Mouse (Mus musculus) Patski (cell line): ENCODE results near the gene Clasp1. TPM values are rescaled to one million over a fixed set of nuclear protein-coding genes. Genes with fewer than 3 reads are reported as not detected.

Experiments used
- ATAC-seq: fragments of 100-300 bp; one replicate; pipeline ENCODE4 v1.8.0; 2021
- CTCF ChIA-PET: fragments of 350-600 bp; sonication (Branson Sonifier 250); formaldehyde crosslinking; loops from one replicate; lab custom pipeline; 2022; ENCODE audit warnings: inconsistent platforms; lab: Charles Lee
- POLR2A ChIA-PET: fragments of 350-600 bp; sonication (Branson Sonifier 250); formaldehyde crosslinking; loops from one replicate; lab custom pipeline; 2022; ENCODE audit warnings: antibody characterized with exemption, inconsistent platforms; lab: Charles Lee
- DNase-seq: peaks from one replicate; pipeline ENCODE4 v3.0.0-alpha.2; 2011; ENCODE audit warnings: low read depth, low spot score
- H3K27me3 ChIP-seq: fragments of 371-371 bp; one replicate; pipeline ENCODE4 v1.5.1; 2021
- CTCF ChIP-seq: fragments of 100-300 bp; IDR thresholded peaks from one replicate; pipeline ENCODE4 v1.5.1; 2021
- in situ Hi-C: fragments of 300-500 bp; cut with MboI; formaldehyde crosslinking; loops from 3 replicates; pipeline ENCODE4 v1.11.1; 2018; ENCODE audit warnings: low pct_unique_long_range_greater_than_20kb, mixed read lengths
- polyA plus RNA-seq: library from polyadenylated mRNA; unstranded; gene quantifications from one replicate; pipeline ENCODE4 v1.2.3, GENCODE M21; 2021

Gene Clasp1
- polyA plus RNA-seq, 1 experiment from 2014 or later: 39.0 TPM

DNA sequence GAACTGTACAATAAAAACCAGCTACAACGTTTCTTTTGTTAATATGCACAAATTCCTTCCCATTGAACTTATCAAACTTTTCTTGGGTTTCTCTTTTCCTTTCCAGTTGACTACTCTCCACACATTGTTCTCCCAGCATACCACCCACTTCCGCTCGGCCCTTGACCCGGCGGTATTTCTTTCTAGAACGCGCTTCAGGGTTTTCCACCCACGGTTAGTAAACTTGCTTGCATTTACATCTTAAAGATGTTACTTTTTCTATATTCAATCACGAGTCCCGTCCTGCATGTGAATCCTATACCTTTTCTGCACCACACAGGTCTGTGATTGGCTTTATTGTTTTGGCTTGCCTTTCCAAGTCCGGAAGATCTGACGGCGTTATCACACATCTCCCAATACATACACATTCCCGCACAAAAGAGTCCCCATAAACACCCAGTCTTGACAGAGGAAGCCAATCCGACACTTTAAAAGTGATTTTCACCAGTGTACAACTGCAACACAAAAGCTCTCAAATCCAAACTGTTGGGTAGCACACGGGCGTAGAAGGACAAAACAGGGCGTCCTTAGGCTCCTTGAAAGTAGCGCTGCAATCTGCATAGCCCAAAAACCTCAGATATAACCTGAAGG, 616 bp upstream of the Clasp1 start:
- in situ Hi-C loops: no loop called here
- ATAC-seq (peak; percentile 1), DNase-seq (no peak)
- ChIA-PET CTCF (interaction anchor here (1.1 to 1.9 kb wide), 2 partner anchors 72 to 88 kb away, joined by 3 to 11 read pairs; no protein-coding TSS in a partner anchor), POLR2A (interaction anchor here (0.8 to 0.9 kb wide), 3 partner anchors 20 to 69 kb away, joined by 3 to 5 read pairs (median 3); no protein-coding TSS in a partner anchor)
- H3K27me3 ChIP-seq: no peaks in the 10 kb centered on the region
- TF ChIP-seq CTCF: no peak

DNA sequence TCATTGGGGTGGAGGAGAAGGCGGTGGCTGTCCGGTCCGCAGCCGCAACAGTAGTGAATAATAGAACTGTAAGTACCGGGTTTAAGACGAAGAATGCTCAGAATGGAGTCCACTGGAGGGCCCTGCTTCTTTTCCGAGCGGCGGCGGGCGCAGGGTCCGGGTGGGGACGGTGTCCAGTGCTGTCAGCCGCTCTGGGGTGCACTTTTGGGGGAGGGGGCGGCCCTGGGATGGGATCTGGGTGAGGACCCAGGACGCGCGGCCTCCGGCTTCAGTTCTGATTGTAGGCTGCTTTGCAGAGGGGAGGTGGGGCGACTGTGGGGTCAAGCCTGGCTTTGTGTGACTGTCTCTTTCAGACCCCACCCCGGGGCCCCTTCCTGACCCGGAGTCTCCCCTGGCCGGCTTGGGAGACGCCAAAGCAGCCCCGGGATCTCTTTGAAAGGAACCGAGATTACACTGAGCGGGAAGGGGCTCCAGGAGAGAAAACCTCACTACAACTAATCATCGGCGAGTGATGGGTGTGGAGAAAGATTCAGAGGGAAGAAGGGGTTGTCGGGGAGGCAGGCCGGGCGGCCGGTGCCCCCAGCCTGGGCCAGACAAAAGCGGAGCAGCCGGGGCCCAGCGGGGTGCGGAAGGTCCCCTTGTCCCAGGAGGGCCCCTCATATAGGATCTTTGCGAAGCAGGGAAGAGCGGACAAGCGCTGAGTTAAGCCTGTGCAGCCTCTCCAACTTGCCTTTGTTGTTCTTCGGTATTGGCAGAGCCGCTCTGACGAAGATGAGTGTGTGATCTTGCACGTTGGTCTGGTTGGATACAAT, 802 bp downstream of the Clasp1 start:
- ChIA-PET CTCF (no interaction called here), POLR2A (no interaction called here)
- no peak for DNase-seq
- TF ChIP-seq CTCF: no peak
- ATAC-seq: peak; percentile 38
- in situ Hi-C loops: no loop called here
- H3K27me3 ChIP-seq: no peaks in the 10 kb centered on the region

DNA sequence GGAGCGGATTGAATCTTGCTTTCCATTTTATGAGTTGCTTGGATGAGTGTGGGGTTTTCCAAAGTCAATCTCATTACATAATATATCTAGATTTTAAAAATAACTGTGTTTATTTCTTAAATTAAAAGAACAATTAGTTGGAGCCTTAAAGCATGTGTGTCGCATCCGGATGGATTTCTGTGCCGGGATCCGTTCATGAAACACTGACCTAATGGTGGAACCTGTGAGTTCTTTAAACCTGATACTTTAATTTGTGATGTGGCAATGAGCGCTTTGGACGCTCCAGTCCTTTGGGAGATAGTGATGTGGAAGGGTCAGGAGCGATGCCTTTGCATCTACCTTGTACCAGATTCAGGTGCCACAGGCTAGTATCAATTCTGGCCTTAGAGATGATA, 1.4 kb downstream of the Clasp1 start:
- CTCF ChIA-PET: interaction anchor here (0.8 to 1.2 kb wide), 3 partner anchors 12 to 74 kb away, joined by 3 read pairs; no protein-coding TSS in a partner anchor

DNA sequence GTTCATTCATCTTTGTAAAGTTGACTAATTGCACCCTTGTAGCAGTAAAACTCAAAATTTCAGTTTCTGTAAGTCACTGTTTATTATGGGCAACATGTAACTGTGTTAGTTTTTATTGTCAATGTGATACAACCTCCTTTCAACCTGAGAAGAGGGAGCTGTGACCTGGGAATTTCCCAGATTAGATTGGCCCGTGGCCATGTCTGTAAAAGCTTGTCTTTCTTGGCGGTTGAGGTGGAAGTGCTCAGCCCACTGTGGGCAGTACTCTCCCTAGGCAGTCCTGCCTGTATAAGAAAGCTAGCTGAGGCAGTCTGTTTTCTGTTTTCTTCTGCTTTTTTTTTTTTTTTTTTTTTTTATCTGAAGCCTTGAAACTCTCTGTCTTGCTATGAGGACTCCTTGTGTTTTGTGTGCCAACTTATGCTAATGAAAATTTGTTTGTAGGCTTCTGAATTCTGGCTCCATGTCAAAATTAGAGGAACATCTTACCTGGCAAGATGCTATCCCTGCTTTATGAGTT, 2.1 kb downstream of the Clasp1 start:
- DNase-seq: no peak
- in situ Hi-C loops: no loop called here
- ATAC-seq: no peak
- H3K27me3 ChIP-seq: no peaks in the 10 kb centered on the region
- ChIA-PET POLR2A (interaction anchor here (0.7 to 1.2 kb wide), 3 partner anchors 11 to 72 kb away, joined by 3 to 11 read pairs (median 11); no protein-coding TSS in a partner anchor), CTCF (interaction anchor here (0.8 to 1.2 kb wide), 3 partner anchors 11 to 73 kb away, joined by 3 read pairs; no protein-coding TSS in a partner anchor)
- TF ChIP-seq CTCF: no peak

More for the DNA sequence above, 1.4 kb downstream of the Clasp1 start:
- in situ Hi-C loops: no loop called here
- no peaks in the 10 kb centered on the region for H3K27me3 ChIP-seq
- no peak for DNase-seq
- POLR2A ChIA-PET: interaction anchor here (1.2 kb wide), 1 partner anchor 12 kb away, joined by 11 read pairs; no protein-coding TSS in a partner anchor
- ATAC-seq: no peak
- TF ChIP-seq CTCF: no peak

DNA sequence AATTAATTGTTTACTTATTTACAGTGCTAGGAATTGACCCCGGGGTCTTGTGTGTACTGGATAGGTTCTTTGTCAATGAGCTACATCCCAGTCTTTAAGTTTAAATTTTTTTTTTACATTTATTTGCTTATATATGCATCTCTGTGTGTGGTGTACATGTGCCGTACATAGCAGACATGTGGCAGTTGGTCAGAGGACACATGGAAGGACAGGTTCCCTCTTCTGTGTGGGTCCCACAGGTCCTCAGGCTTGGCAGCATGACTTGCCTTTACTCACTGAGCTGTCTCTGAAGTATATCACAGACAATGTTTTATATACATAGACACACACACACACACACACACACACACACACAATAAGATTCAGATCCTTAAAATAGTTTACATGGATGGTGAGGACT, 3.4 kb downstream of the Clasp1 start:
- no peak for ATAC-seq
- no peak for DNase-seq
- ChIA-PET CTCF (interaction anchor here (1.1 to 2.0 kb wide), 6 partner anchors 9 to 70 kb away, joined by 3 to 7 read pairs (median 3); no protein-coding TSS in a partner anchor), POLR2A (no interaction called here)
- in situ Hi-C loops: no loop called here
- no peaks in the 10 kb centered on the region for H3K27me3 ChIP-seq
- no peak for TF ChIP-seq CTCF

DNA sequence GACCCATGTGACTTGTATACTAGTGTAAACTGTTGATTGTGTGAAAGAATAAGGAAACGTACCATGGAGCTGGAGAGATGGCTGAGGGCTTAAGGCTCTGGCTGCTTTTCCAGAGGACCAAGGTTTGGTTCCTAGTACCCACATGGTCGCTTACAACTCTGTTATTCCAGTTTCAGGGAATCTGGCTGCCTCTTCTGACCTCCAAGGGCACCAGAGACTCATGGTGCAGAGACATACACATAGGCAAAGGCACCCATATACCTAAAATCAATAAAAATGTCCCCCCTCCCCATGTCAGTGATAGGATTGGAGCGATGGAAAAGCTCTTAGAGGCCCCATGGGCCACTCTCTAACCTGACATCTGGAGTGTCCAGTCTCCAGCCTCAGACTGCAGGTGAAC, 5.1 kb downstream of the Clasp1 start:
- CTCF ChIA-PET: interaction anchor here (0.7 to 2.0 kb wide), 5 partner anchors 10 to 57 kb away, joined by 3 to 6 read pairs (median 4); no protein-coding TSS in a partner anchor
- no peaks in the 10 kb centered on the region for H3K27me3 ChIP-seq
- ATAC-seq (no peak), DNase-seq (no peak)
- in situ Hi-C loops: no loop called here
- POLR2A ChIA-PET: no interaction called here
- no peak for TF ChIP-seq CTCF

DNA sequence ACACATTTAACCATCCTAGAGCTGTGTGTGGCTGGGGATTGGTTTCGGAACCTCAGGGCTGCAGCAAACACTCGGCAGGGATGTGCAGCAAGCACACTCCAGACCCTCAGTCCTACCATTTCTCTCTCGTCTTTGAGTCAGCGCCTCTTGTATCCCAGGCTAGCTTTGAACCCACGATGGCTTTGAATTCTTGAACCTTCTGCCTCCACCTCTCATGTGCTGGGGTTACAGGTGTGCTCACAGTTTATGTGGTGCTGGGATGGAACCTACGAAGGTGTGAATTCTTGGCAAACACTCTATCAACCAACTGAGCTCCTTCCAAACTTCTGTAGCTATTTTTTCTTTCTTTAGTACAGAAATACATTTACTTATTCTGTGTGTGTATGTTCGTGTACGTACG, 9.0 kb downstream of the Clasp1 start:
- no peaks in the 10 kb centered on the region for H3K27me3 ChIP-seq
- no peak for TF ChIP-seq CTCF
- DNase-seq (no peak), ATAC-seq (no peak)
- POLR2A ChIA-PET: interaction anchor here (1.0 kb wide), 1 partner anchor 45 kb away, joined by 3 read pairs; no protein-coding TSS in a partner anchor
- in situ Hi-C loops: no loop called here
- CTCF ChIA-PET: interaction anchor here (2.4 kb wide), 1 partner anchor 60 kb away, joined by 17 read pairs; no protein-coding TSS in a partner anchor

DNA sequence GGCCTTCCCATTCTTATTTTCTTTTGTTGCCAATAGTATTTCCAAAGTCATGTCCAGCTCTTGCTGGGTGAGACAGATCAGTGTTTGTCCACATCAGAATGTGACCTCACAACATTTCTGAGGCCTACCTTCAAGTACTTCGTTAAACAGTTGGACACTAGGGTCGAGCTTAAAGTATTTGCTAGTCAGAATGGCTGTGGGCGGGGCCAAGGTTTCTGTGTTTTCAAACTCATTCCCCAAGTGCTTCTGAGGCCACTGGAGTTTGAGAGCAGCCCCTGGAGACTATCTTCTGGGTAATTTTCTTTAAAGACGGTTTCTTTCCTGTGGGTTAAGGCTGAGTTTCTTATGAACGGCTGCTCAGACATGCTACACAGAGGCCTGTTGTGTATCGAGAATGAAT, 9.7 kb downstream of the Clasp1 start:
- no peak for TF ChIP-seq CTCF
- ATAC-seq (no peak), DNase-seq (no peak)
- in situ Hi-C loops: no loop called here
- POLR2A ChIA-PET: no interaction called here
- CTCF ChIA-PET: interaction anchor here (1.1 to 2.4 kb wide), 3 partner anchors 14 to 59 kb away, joined by 4 to 17 read pairs (median 8); no protein-coding TSS in a partner anchor
- no peaks in the 10 kb centered on the region for H3K27me3 ChIP-seq

DNA sequence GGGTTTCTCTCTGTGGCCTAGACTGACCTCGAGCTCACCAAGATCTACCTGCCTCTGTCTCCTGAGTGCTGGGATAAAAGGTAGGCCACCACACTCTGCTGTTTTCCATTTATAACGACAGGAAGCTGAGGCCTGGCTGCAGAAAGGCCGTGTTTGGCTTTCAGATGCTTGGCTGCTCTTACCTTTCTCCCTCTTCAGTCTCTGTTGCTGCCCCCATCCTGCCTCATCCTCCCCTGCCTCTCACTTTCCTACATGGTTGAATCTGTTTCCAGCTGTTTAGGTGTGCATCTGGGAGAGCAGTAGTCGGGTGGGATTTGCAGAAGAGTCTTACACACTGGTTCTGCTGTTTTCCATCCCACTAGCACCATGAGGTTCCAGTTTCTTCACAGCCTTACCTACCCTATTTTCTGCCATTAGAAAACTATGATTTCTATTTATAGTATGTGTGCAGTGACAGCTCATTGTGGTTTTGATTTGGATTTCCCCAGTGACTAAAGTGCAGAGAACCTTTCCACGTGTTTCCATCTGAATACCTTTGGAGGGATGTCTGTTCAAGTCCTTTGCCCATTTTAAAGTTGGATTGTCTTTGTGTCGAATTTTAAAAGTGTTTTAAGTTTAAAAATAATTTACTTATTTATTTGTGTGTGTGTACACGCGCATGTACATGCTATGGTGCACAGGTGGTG, 10.9 kb downstream of the Clasp1 start:
- ChIA-PET CTCF (interaction anchor here (1.1 to 2.4 kb wide), 5 partner anchors 13 to 58 kb away, joined by 4 to 17 read pairs (median 5); no protein-coding TSS in a partner anchor), POLR2A (no interaction called here)
- TF ChIP-seq CTCF: no peak
- no peak for DNase-seq
- H3K27me3 ChIP-seq: no peaks in the 10 kb centered on the region
- ATAC-seq: peak; percentile 55
- in situ Hi-C loops: no loop called here
